Mouse (Mus musculus): ENCODE data around the gene Arhgap15. TPM values are rescaled to one million over a fixed set of nuclear protein-coding genes. Genes with fewer than 3 reads are reported as not detected.

Arhgap15 gene
- polyA plus RNA-seq, 1 experiment from 2014 or later = 0.30 TPM

GRCm38 (mm10) chr2:44334006-44334405 is 585.4 kb downstream of the Arhgap15 start:
- 86% methylated on average over 3 of the region's 3 CpGs for WGBS
- Histone ChIP-seq H3K36me3 (replicated peaks) (no peaks in the 10 kb centered on the region), H3K27ac (no peak overlapping the region), H3K9me3 (no peaks in the 10 kb centered on the region), H3K4me3 (no peak overlapping the region), H3K27me3 (ENCODE audit: poor library complexity, severe bottlenecking) (no peaks in the 10 kb centered on the region), H3K4me1 (peaks cover 4% of the 10 kb centered on the region; the same call in 1 of the 2 replicates)
- no peak for DNase-seq (ENCODE audit: extremely low spot score, low spot score)

GRCm38 (mm10) chr2:44334517-44334916 is 585.9 kb downstream of the Arhgap15 start:
- H3K4me1 ChIP-seq = peaks cover 4% of the 10 kb centered on the region; the same call in 1 of the 2 replicates
- no peak overlapping the region for H3K4me3 ChIP-seq
- H3K36me3 ChIP-seq (replicated peaks) = no peaks in the 10 kb centered on the region
- H3K9me3 ChIP-seq = no peaks in the 10 kb centered on the region
- H3K27ac ChIP-seq = no peak overlapping the region
- DNase-seq (ENCODE audit: extremely low spot score, low spot score) = no peak
- WGBS = 58% methylated on average over 2 of the region's 2 CpGs
- no peaks in the 10 kb centered on the region for H3K27me3 ChIP-seq (ENCODE audit: poor library complexity, severe bottlenecking)

GRCm38 (mm10) chr2:44336720-44337354 is 588.2 kb downstream of the Arhgap15 start:
- 72% methylated on average over 5 of the region's 5 CpGs for WGBS
- Histone ChIP-seq H3K4me3 (no peak overlapping the region), H3K9me3 (no peaks in the 10 kb centered on the region), H3K4me1 (peaks cover 4% of the 10 kb centered on the region; the same call in 1 of the 2 replicates), H3K27me3 (ENCODE audit: poor library complexity, severe bottlenecking) (no peaks in the 10 kb centered on the region), H3K27ac (no peak overlapping the region), H3K36me3 (replicated peaks) (no peaks in the 10 kb centered on the region)
- DNase-seq (ENCODE audit: extremely low spot score, low spot score) = no peak

GRCm38 (mm10) chr2:44338467-44338866 is 589.8 kb downstream of the Arhgap15 start:
- Histone ChIP-seq H3K4me3 (no peak overlapping the region), H3K27me3 (ENCODE audit: poor library complexity, severe bottlenecking) (no peaks in the 10 kb centered on the region), H3K4me1 (peaks cover 4% of the 10 kb centered on the region; the same call in 1 of the 2 replicates), H3K27ac (no peak overlapping the region), H3K36me3 (replicated peaks) (no peaks in the 10 kb centered on the region), H3K9me3 (no peaks in the 10 kb centered on the region)
- DNase-seq (ENCODE audit: extremely low spot score, low spot score) = no peak
- WGBS = 95% methylated on average over 6 of the region's 6 CpGs

GRCm38 (mm10) chr2:44341091-44341571 is 592.5 kb downstream of the Arhgap15 start:
- no peak for DNase-seq (ENCODE audit: extremely low spot score, low spot score)
- H3K9me3 ChIP-seq = no peaks in the 10 kb centered on the region
- WGBS = 81% methylated on average over 10 of the region's 10 CpGs
- no peaks in the 10 kb centered on the region for H3K4me1 ChIP-seq
- no peak overlapping the region for H3K27ac ChIP-seq
- no peak overlapping the region for H3K4me3 ChIP-seq
- H3K27me3 ChIP-seq (ENCODE audit: poor library complexity, severe bottlenecking) = no peaks in the 10 kb centered on the region
- H3K36me3 ChIP-seq (replicated peaks) = no peaks in the 10 kb centered on the region

- Histone ChIP-seq H3K9me3 (no peaks in the 10 kb centered on the region), H3K4me3 (no peak overlapping the region), H3K27me3 (ENCODE audit: poor library complexity, severe bottlenecking) (no peaks in the 10 kb centered on the region), H3K36me3 (replicated peaks) (no peaks in the 10 kb centered on the region), H3K4me1 (no peaks in the 10 kb centered on the region), H3K27ac (no peak overlapping the region)
- DNase-seq (ENCODE audit: extremely low spot score, low spot score) = no peak
- WGBS = 95% methylated on average over 8 of the region's 8 CpGs
Measured at GRCm38 (mm10) chr2:44344861-44345260, 596.2 kb downstream of the Arhgap15 start.

- no peak for DNase-seq (ENCODE audit: extremely low spot score, low spot score)
Measured at GRCm38 (mm10) chr2:44345325-44345945, 596.8 kb downstream of the Arhgap15 start.

GRCm38 (mm10) chr2:44346184-44346583 is 597.6 kb downstream of the Arhgap15 start:
- Histone ChIP-seq H3K36me3 (replicated peaks) (no peaks in the 10 kb centered on the region), H3K27ac (no peak overlapping the region), H3K4me3 (no peak overlapping the region), H3K4me1 (no peaks in the 10 kb centered on the region), H3K9me3 (no peaks in the 10 kb centered on the region), H3K27me3 (ENCODE audit: poor library complexity, severe bottlenecking) (no peaks in the 10 kb centered on the region)
- 92% methylated on average over 4 of the region's 4 CpGs for whole genome bisulfite sequencing
- DNase-seq (ENCODE audit: extremely low spot score, low spot score) = no peak

More at GRCm38 (mm10) chr2:44345325-44345945, 596.8 kb downstream of the Arhgap15 start:
- WGBS = 93% methylated on average over 5 of the region's 5 CpGs
- no peaks in the 10 kb centered on the region for H3K36me3 ChIP-seq (replicated peaks)
- H3K4me1 ChIP-seq = no peaks in the 10 kb centered on the region
- H3K4me3 ChIP-seq = no peak overlapping the region
- H3K27me3 ChIP-seq (ENCODE audit: poor library complexity, severe bottlenecking) = no peaks in the 10 kb centered on the region
- no peaks in the 10 kb centered on the region for H3K9me3 ChIP-seq
- no peak overlapping the region for H3K27ac ChIP-seq

- Histone ChIP-seq H3K36me3 (replicated peaks) (no peaks in the 10 kb centered on the region), H3K9me3 (no peaks in the 10 kb centered on the region), H3K27me3 (ENCODE audit: poor library complexity, severe bottlenecking) (no peaks in the 10 kb centered on the region), H3K4me1 (no peaks in the 10 kb centered on the region), H3K4me3 (no peak overlapping the region), H3K27ac (no peak overlapping the region)
- no peak for DNase-seq (ENCODE audit: extremely low spot score, low spot score)
- WGBS = 74% methylated on average over 5 of the region's 5 CpGs
Measured at GRCm38 (mm10) chr2:44347781-44348180, 599.2 kb downstream of the Arhgap15 start.

GRCm38 (mm10) chr2:44349101-44349500 is 600.5 kb downstream of the Arhgap15 start:
- 60% methylated on average over 2 of the region's 2 CpGs for WGBS
- DNase-seq (ENCODE audit: extremely low spot score, low spot score) = no peak
- no peaks in the 10 kb centered on the region for H3K9me3 ChIP-seq
- no peaks in the 10 kb centered on the region for H3K4me1 ChIP-seq
- no peak overlapping the region for H3K27ac ChIP-seq
- H3K27me3 ChIP-seq (ENCODE audit: poor library complexity, severe bottlenecking) = no peaks in the 10 kb centered on the region
- H3K4me3 ChIP-seq = no peak overlapping the region
- no peaks in the 10 kb centered on the region for H3K36me3 ChIP-seq (replicated peaks)

GRCm38 (mm10) chr2:44352885-44353284 is 604.3 kb downstream of the Arhgap15 start:
- Histone ChIP-seq H3K4me3 (no peak overlapping the region), H3K27me3 (ENCODE audit: poor library complexity, severe bottlenecking) (no peaks in the 10 kb centered on the region), H3K36me3 (replicated peaks) (no peaks in the 10 kb centered on the region), H3K4me1 (no peaks in the 10 kb centered on the region), H3K27ac (no peak overlapping the region), H3K9me3 (no peaks in the 10 kb centered on the region)
- 92% methylated on average over 7 of the region's 7 CpGs for WGBS
- no peak for DNase-seq (ENCODE audit: extremely low spot score, low spot score)

- H3K36me3 ChIP-seq (replicated peaks) = no peaks in the 10 kb centered on the region
- no peak overlapping the region for H3K27ac ChIP-seq
- no peaks in the 10 kb centered on the region for H3K9me3 ChIP-seq
- no peaks in the 10 kb centered on the region for H3K4me1 ChIP-seq
- WGBS = 94% methylated on average over 4 of the region's 4 CpGs
- no peak for DNase-seq (ENCODE audit: extremely low spot score, low spot score)
- no peak overlapping the region for H3K4me3 ChIP-seq
- H3K27me3 ChIP-seq (ENCODE audit: poor library complexity, severe bottlenecking) = no peaks in the 10 kb centered on the region
Measured at GRCm38 (mm10) chr2:44353594-44353993, 605.0 kb downstream of the Arhgap15 start.

- no peaks in the 10 kb centered on the region for H3K27me3 ChIP-seq (ENCODE audit: poor library complexity, severe bottlenecking)
- no peaks in the 10 kb centered on the region for H3K9me3 ChIP-seq
- H3K4me3 ChIP-seq = no peak overlapping the region
- no peaks in the 10 kb centered on the region for H3K36me3 ChIP-seq (replicated peaks)
- H3K4me1 ChIP-seq = no peaks in the 10 kb centered on the region
- WGBS = 90% methylated on average over 4 of the region's 4 CpGs
- no peak overlapping the region for H3K27ac ChIP-seq
- DNase-seq (ENCODE audit: extremely low spot score, low spot score) = no peak
Measured at GRCm38 (mm10) chr2:44354786-44355185, 606.2 kb downstream of the Arhgap15 start.
